Mouse (Mus musculus) E14TG2a.4 (cell line): ENCODE data around the gene Rpl36-ps4.
"Not testable (repeated sequence)": the region's sequence is repeated elsewhere in the genome, so short reads cannot be mapped to it uniquely, and the experiment has no call there.

Source experiments
- H3K27me3 ChIP-seq: 2 replicates; pipeline ENCODE4 v1.6.1; 2014; ENCODE audit warnings: low read length, control low read depth; ENCODE audit not compliant: insufficient read depth
- H3K36me3 ChIP-seq: 2 replicates; pipeline ENCODE4 v1.6.1; 2014; ENCODE audit warnings: low read length, control low read depth; ENCODE audit not compliant: insufficient read depth
- H3K4me1 ChIP-seq: replicated peaks from 2 replicates; pipeline ENCODE4 v1.6.1; 2014; ENCODE audit warnings: low read depth, low read length, control low read depth
- H3K4me3 ChIP-seq: replicated peaks from 2 replicates; pipeline ENCODE4 v1.5.1; 2014; ENCODE audit warnings: mild to moderate bottlenecking, low read length
- H3K9me3 ChIP-seq: 2 replicates; pipeline ENCODE4 v1.6.1; 2014; ENCODE audit warnings: low read length, control low read depth
- CTCF ChIP-seq: conservative IDR thresholded peaks from 2 replicates; pipeline ENCODE4 v1.5.1; 2014; ENCODE audit warnings: low read length
- NANOG ChIP-seq: IDR thresholded peaks from 2 replicates; pipeline ENCODE4 v1.6.1; 2014; ENCODE audit warnings: borderline replicate concordance, low read length, mixed read lengths

Rpl36-ps4 gene

DNA sequence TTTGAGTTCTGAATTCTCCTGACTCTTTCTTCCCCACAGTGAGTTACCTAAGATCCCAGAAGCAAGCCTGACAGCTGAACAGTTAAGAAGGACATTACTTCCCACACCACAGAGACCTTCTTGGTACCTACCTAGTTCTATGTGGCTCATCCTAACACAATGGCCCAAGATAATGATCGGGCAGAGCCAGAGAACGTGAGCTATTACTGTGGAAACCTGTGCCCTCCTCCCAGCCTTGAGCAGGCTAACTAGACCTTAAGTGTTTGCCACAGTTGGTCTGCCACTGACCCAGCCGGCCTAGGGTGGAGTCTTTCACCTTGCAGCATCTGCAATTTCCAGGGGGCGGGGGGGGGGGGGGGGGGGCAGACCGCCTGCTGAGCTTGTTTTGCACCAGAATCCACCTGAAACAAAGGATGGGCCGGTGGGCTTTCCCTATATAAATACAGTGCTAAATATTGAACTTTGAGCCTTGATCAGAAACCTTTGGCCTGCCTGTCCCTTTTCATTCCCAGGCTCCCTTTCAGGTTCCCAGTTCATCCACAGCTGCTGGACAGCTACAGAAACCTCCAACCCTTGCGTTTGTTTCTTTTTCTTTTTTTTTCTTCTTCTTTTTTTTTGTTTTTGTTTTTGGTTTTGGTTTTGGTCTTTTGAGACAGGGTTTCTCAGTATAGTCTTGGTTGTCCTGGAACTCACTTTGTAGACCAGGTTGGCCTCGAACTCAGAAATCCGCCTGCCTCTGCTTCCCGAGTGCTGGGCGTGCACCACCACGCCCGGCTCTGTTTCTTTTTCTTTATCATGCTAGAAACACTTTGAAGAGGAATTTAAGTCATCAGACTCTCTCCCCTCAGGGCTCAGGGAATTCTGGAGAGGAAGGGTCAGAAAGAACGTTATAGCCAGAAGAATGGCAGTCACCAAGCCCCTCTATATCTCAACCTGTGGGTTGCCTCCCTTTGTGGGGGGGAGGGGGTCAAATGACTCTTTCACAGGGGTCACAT, 42.6 kb downstream of the Rpl36-ps4 start:
- Histone ChIP-seq H3K36me3 (0 out of 2 replicates have a peak, but pooled peaks cover 3% of the 10 kb centered on the region), H3K9me3 (peaks cover 73% of the 10 kb centered on the region), H3K4me1 (0 out of 2 replicates have a peak, but pooled peaks cover 2% of the 10 kb centered on the region), H3K27me3 (no peaks in the 10 kb centered on the region), H3K4me3 (no peak overlapping the region)
- TF ChIP-seq NANOG = no peak
- TF ChIP-seq CTCF = no peak

DNA sequence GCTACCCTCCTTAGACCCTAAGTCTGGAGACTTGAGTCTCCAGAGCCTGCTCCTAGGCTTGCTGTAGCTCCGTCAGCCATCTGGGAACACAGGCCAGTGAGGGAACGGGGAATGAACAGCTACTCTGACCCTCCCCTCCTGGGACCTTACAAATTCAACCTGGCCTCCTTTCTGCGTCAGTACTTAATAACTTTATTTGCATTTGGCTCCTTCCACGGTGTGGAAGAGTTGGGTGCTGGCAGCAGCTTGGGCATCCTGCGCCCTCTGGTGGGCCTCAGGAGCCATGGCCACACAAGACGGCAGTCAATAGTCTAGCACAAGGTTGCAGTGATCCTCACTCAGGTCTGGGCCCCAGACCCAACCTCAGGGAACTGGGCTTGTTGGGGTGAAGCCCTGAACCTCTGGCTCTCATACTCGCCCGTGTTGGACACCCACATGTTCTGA, 47.7 kb downstream of the Rpl36-ps4 start:
- peaks cover 28% of the 10 kb centered on the region for H3K4me1 ChIP-seq
- H3K27me3 ChIP-seq, H3K4me3 ChIP-seq, H3K36me3 ChIP-seq: not testable (repeated sequence)
- peaks cover 41% of the 10 kb centered on the region for H3K9me3 ChIP-seq
